11 mouse cellular contexts compared by ENCODE assay signal in the genomic region with DNA sequence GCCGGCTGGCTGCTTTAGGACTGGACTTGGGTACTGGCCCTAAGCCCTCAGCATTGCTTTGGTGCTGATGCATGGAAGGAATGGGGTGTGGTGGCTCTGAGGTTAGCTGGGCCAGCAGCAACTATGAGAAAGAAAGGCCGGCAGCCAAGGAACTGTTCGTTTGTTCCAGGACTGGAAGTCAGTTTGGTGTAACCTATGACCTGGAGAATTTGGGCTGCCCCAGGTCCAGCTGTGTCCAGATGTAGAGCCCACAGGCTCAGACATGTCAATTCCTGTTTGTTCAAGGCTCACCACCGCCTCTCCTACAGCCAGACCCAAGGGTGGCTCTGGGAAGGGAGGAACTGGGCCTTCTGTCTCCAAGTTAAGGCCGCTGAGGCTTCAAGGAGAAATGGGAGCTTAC. TPM values are rescaled to one million over a fixed set of nuclear protein-coding genes. Genes with fewer than 3 reads are reported as not detected.
DNase-seq lines count a peak whose midpoint lies in the region; TF ChIP-seq lines count a peak whose summit lies in the region.
"Had no signal": no experiment of that assay in that cellular context is flagged by ENCODE, and none has a peak within 500 bp of the region (broad histone marks: within the 10 kb centered on the region; RNA-seq: fewer than 3 reads in every experiment).

No protein-coding gene starts in this region.

- H3K4me1 ChIP-seq in lung, adult 2 months (ENCODE audit: control insufficient read depth, insufficient read depth, low read length) = peaks cover 7% of the 10 kb centered on the region

- intact Hi-C loops in heart, postnatal 25 days (cut with DNase I) = loop anchor here (5.0 kb wide), 1 partner anchor 148 kb away; no protein-coding TSS in a partner anchor

- no peak overlapping the region for H3K4me3 ChIP-seq in lung, adult 2 months (replicated peaks; ENCODE audit: extremely low read depth, low read depth, low read length)

- TF ChIP-seq POLR2A in lung, adult 2 months (IDR thresholded peaks at IDR 0.05; ENCODE audit: borderline replicate concordance, extremely low read depth, low read depth, low read length) = peak; percentile 17; the same call in 1 of the 2 replicates

- TF ChIP-seq CTCF in lung, adult 2 months (IDR thresholded peaks at IDR 0.05; ENCODE audit: insufficient read depth, low read length) = no peak

- DNase-seq in urinary bladder, postnatal 14 days (ENCODE audit: low spot score) = peak; percentile 71
- no peak for DNase-seq in urinary bladder, postnatal 10 days (ENCODE audit: low spot score)
- peak; percentile 56 for DNase-seq in heart, postnatal 25 days (ENCODE audit: low spot score)
- DNase-seq in lung, adult 2 months = no peak
- peak; percentile 45 for DNase-seq in testis, postnatal 14 days (ENCODE audit: low spot score)
- no peak for DNase-seq in layer of hippocampus, adult 8-10 months (ENCODE audit: low spot score in 2 of 2)
- no peak for DNase-seq in spleen, adult 18-20 months
- no peak for DNase-seq in B cell, adult 2 months
- DNase-seq: cerebellum, postnatal 10 days; right cerebral cortex, postnatal 25 days; thymus, postnatal 25 days had no signal

- 64% methylated on average over 5 of the region's 5 CpGs for WGBS in lung, adult 2 months

RNA-seq across cellular contexts. Expression of a gene that starts 38.3 kb away (rescaled TPM):
- total RNA-seq in heart, postnatal 25 days (2021) = 10 to 100 TPM; 30.4 to 36.3 TPM
- 179 and 202 TPM in 2 replicates for polyA plus RNA-seq in lung, adult 2 months (2012; rRNA removed)
- 10 to 100 TPM; 18.3 to 22.9 (median 20.2) TPM for total RNA-seq in layer of hippocampus, adult 8-10 months (2022)

RNA-seq across cellular contexts. Expression of a gene that starts 51.7 kb away (rescaled TPM):
- total RNA-seq in heart, postnatal 25 days (2021) = under 1 TPM; 0.36 to 0.42 TPM
- polyA plus RNA-seq in lung, adult 2 months (2012; rRNA removed) = 1.6 and 3.1 TPM in 2 replicates
- under 1 TPM; 0.21 to 0.67 (median 0.53) TPM for total RNA-seq in layer of hippocampus, adult 8-10 months (2022)

Comparison
In these comparisons a context has a peak if more than half of its experiments do, and no peak if none do; other contexts are left out.
1. DNase-seq: peak in urinary bladder, postnatal 14 days (single experiment), heart, postnatal 25 days (single experiment) and testis, postnatal 14 days (single experiment); none in urinary bladder, postnatal 10 days (single experiment), lung, adult 2 months (single experiment), layer of hippocampus, adult 8-10 months (0 of 2), spleen, adult 18-20 months (0 of 2) and B cell, adult 2 months (0 of 2).